In genomic region chr8:107502922-107503321, GRCm38 (mm10) we compare ENCODE assay signal across 1 mouse cellular context.
TF ChIP-seq lines count a peak whose summit lies in the region.

No protein-coding gene starts in this region.

TF ChIP-seq in CH12.LX, 34 proteins besides CTCF, POLR2A, EP300 and RAD21 (continued from another document):
- TF ChIP-seq ZMIZ1 (IDR thresholded peaks at IDR 0.05; ENCODE audit: low read depth, low read length) (no peak), ZC3H11A (IDR thresholded peaks at IDR 0.05; ENCODE audit: low read depth, low read length) (no peak), MAX (IDR thresholded peaks at IDR 0.05; ENCODE audit: low read length) (no peak), TCF12 (IDR thresholded peaks at IDR 0.05; ENCODE audit: low read depth, low read length) (peak; percentile 29; the same call in 1 of the 2 replicates), ZKSCAN1 (IDR thresholded peaks at IDR 0.05; ENCODE audit: borderline replicate concordance, low read depth, low read length) (no peak), HCFC1 (IDR thresholded peaks at IDR 0.05; ENCODE audit: low read depth, low read length) (no peak), MYC (IDR thresholded peaks at IDR 0.05; ENCODE audit: low read depth, low read length) (no peak), MAFK (IDR thresholded peaks at IDR 0.05; ENCODE audit: insufficient replicate concordance, low read length) (peak; percentile 78), CHD2 (IDR thresholded peaks at IDR 0.05; ENCODE audit: low read length) (peak; percentile 36; the same call in 1 of the 2 replicates)
TF ChIP-seq in CH12.LX: peak in this region for 10.
